Comparison of ENCODE assay signal across 12 mouse cellular contexts in genomic region chr12:83043980-83044620, GRCm38 (mm10).
DNase-seq lines count a peak whose midpoint lies in the region; ATAC-seq lines count a peak whose summit lies in the region.
"Had no signal": no experiment of that assay in that cellular context is flagged by ENCODE, and none has a peak within 500 bp of the region (broad histone marks: within the 10 kb centered on the region; RNA-seq: fewer than 3 reads in every experiment).

No protein-coding gene starts in this region.

- H3K4me2 ChIP-seq in kidney, embryonic 16.5 days (replicated peaks; ENCODE audit: low read depth, low read length) = no peak overlapping the region
- peak overlapping the region; percentile 42 for H3K4me2 ChIP-seq in forebrain, embryonic 13.5 days
- H3K4me2 ChIP-seq in hindbrain, embryonic 14.5 days (replicated peaks) = peak overlapping the region; percentile 47; the same call in 1 of the 2 replicates
- H3K4me2 ChIP-seq in neural tube, embryonic 12.5 days (replicated peaks) = no peak overlapping the region
- H3K4me2 ChIP-seq: liver, embryonic 15.5 days; stomach, embryonic 15.5 days had no signal

- H3K9ac ChIP-seq in kidney, embryonic 16.5 days (replicated peaks; ENCODE audit: low read length) = no peak overlapping the region
- H3K9ac ChIP-seq in forebrain, embryonic 13.5 days = no peak overlapping the region; the same call in 1 of the 2 replicates
- H3K9ac ChIP-seq in hindbrain, embryonic 14.5 days = 0 out of 2 replicates have a peak overlapping the region, but pooled peaks have one; percentile 42
- H3K9ac ChIP-seq in neural tube, embryonic 12.5 days = no peak overlapping the region
- H3K9ac ChIP-seq: liver, embryonic 15.5 days; stomach, embryonic 15.5 days had no signal

- WGBS in kidney, embryonic 16.5 days = 73% methylated on average over 6 of the region's 6 CpGs
- WGBS in forebrain, embryonic 13.5 days = 29% methylated on average over 6 of the region's 6 CpGs
- 41% methylated on average over 6 of the region's 6 CpGs for WGBS in hindbrain, embryonic 14.5 days
- WGBS in neural tube, embryonic 12.5 days = 42% methylated on average over 6 of the region's 6 CpGs

- no peak for DNase-seq in kidney, adult 8-10 months
- DNase-seq in hindbrain, embryonic 14.5 days (ENCODE audit: low spot score) = no peak
- DNase-seq in urinary bladder, postnatal 10 days (ENCODE audit: low spot score) = no peak
- DNase-seq: adrenal gland, adult 8-10 months had no signal

- ATAC-seq in kidney, embryonic 16.5 days (ENCODE audit: low FRiP score, low TSS enrichment) = no peak
- ATAC-seq in forebrain, embryonic 13.5 days = peak; percentile 60
- ATAC-seq in hindbrain, embryonic 14.5 days (ENCODE audit: low FRiP score) = peak; percentile 51
- peak; percentile 76 for ATAC-seq in neural tube, embryonic 12.5 days (ENCODE audit: low FRiP score, low read depth)
- ATAC-seq in erythroblast, adult 5-6 weeks (replicated peaks; ENCODE audit: low FRiP score, poor library complexity, severe bottlenecking) = no peak
- ATAC-seq: Patski had no signal

- no peaks in the 10 kb centered on the region for H3K9me3 ChIP-seq in kidney, embryonic 16.5 days (ENCODE audit: low read length)
- H3K9me3 ChIP-seq in forebrain, embryonic 13.5 days (replicated peaks) = no peaks in the 10 kb centered on the region
- no peaks in the 10 kb centered on the region for H3K9me3 ChIP-seq in hindbrain, embryonic 14.5 days (ENCODE audit: control insufficient read depth, low read length)
- no peaks in the 10 kb centered on the region for H3K9me3 ChIP-seq in neural tube, embryonic 12.5 days
- H3K9me3 ChIP-seq: liver, embryonic 15.5 days; stomach, embryonic 15.5 days had no signal

- no peaks in the 10 kb centered on the region for H3K36me3 ChIP-seq in kidney, embryonic 16.5 days (ENCODE audit: insufficient read depth, low read length)
- H3K36me3 ChIP-seq in forebrain, embryonic 13.5 days (ENCODE audit: poor library complexity, severe bottlenecking) = no peaks in the 10 kb centered on the region
- H3K36me3 ChIP-seq in hindbrain, embryonic 14.5 days (replicated peaks; ENCODE audit: control insufficient read depth, insufficient read depth) = no peaks in the 10 kb centered on the region
- no peaks in the 10 kb centered on the region for H3K36me3 ChIP-seq in neural tube, embryonic 12.5 days
- H3K36me3 ChIP-seq: liver, embryonic 15.5 days; stomach, embryonic 15.5 days had no signal

- H3K27ac ChIP-seq in kidney, embryonic 16.5 days (ENCODE audit: low read length) = 0 out of 2 replicates have a peak overlapping the region, but pooled peaks have one; percentile 13
- H3K27ac ChIP-seq in forebrain, embryonic 13.5 days = peak overlapping the region; percentile 82
- peak overlapping the region; percentile 71 for H3K27ac ChIP-seq in hindbrain, embryonic 14.5 days
- peak overlapping the region; percentile 59; the same call in 1 of the 2 replicates for H3K27ac ChIP-seq in neural tube, embryonic 12.5 days
- H3K27ac ChIP-seq: liver, embryonic 15.5 days; stomach, embryonic 15.5 days had no signal

- no peaks in the 10 kb centered on the region for H3K27me3 ChIP-seq in kidney, embryonic 16.5 days (ENCODE audit: insufficient read depth, low read length)
- H3K27me3 ChIP-seq in forebrain, embryonic 13.5 days = no peaks in the 10 kb centered on the region
- no peaks in the 10 kb centered on the region for H3K27me3 ChIP-seq in hindbrain, embryonic 14.5 days (ENCODE audit: control insufficient read depth, insufficient read depth, low read length)
- 0 out of 2 replicates have a peak, but pooled peaks cover 7% of the 10 kb centered on the region for H3K27me3 ChIP-seq in neural tube, embryonic 12.5 days (replicated peaks)
- H3K27me3 ChIP-seq: CH12.LX; stomach, embryonic 15.5 days had no signal

- peaks cover 17% of the 10 kb centered on the region for H3K4me1 ChIP-seq in kidney, embryonic 16.5 days (ENCODE audit: insufficient read depth, low read length)
- H3K4me1 ChIP-seq in forebrain, embryonic 13.5 days = peaks cover 54% of the 10 kb centered on the region
- H3K4me1 ChIP-seq in hindbrain, embryonic 14.5 days (replicated peaks; ENCODE audit: control insufficient read depth, insufficient read depth, low read length) = peaks cover 31% of the 10 kb centered on the region
- H3K4me1 ChIP-seq in neural tube, embryonic 12.5 days = peaks cover 27% of the 10 kb centered on the region
- H3K4me1 ChIP-seq: liver, embryonic 15.5 days had no signal

- no peak overlapping the region for H3K4me3 ChIP-seq in kidney, embryonic 16.5 days (ENCODE audit: low read length)
- H3K4me3 ChIP-seq in forebrain, embryonic 13.5 days = no peak overlapping the region
- no peak overlapping the region for H3K4me3 ChIP-seq in hindbrain, embryonic 14.5 days (replicated peaks; ENCODE audit: low read length)
- H3K4me3 ChIP-seq in neural tube, embryonic 12.5 days = no peak overlapping the region
- H3K4me3 ChIP-seq: liver, embryonic 15.5 days; stomach, embryonic 15.5 days had no signal

Comparison
In these comparisons a context has a peak if more than half of its experiments do, and no peak if none do; other contexts are left out.
1. ATAC-seq: peak in forebrain, embryonic 13.5 days (single experiment), hindbrain, embryonic 14.5 days (single experiment) and neural tube, embryonic 12.5 days (single experiment); none in kidney, embryonic 16.5 days (single experiment) and erythroblast, adult 5-6 weeks (single experiment).
2. H3K27ac ChIP-seq: peak in every context shown above with its lines; median percentile 82 in forebrain, embryonic 13.5 days; 71 in hindbrain, embryonic 14.5 days; 59 in neural tube, embryonic 12.5 days; 13 in kidney, embryonic 16.5 days.
3. H3K4me2 ChIP-seq: peak in forebrain, embryonic 13.5 days (single experiment) and hindbrain, embryonic 14.5 days (single experiment); none in kidney, embryonic 16.5 days (single experiment) and neural tube, embryonic 12.5 days (single experiment).